Mouse (Mus musculus) cerebellum, adult 8-10 months (tissue): ENCODE measurements around the gene Zfp114.
A peak's percentile ranks its signal among the peaks of the same experiment; 100 is the strongest.

Experiments
- DNase-seq: peaks from one replicate; pipeline ENCODE4 v3.0.0; 2022

Gene Zfp114

DNA sequence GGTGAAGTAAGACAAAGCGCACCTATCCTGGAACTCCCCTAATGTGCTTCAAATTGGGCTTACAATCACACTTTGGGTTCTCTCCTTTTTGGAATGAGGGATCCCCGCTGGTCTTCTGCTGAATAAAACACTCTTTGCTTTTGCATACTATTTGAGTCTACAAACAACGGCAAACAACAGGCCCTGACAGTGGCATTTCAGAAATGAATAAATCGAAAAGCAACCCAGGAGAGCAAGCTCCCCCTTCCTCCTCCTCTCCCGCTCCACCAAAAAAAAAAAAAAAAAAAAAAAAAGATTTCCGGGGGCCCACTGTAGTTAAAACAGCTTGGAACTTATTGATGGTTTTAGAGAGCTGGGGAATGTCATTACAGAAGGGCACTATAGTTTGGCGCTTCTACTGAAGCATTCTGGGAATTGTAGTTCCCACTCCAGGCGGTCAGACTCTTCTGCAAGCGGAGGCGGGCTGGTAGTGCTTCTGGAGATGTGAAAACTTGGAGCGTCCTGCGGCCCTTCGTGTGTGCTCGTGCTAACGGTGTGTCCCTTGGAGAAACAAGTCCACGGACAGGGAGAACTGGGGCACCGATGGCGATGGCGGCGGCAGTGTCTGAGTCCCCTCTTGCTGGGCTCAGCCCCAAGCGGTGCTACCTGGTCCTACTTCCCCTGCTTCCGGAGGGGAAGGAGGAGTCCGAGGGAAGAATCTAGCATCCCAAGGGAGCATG, at the start of gene Zfp114:
TSS of gene Zfp114 (plus strand) at position 443 of the 719 bp plus-strand sequence.
- DNase-seq = peak; percentile 79

DNA sequence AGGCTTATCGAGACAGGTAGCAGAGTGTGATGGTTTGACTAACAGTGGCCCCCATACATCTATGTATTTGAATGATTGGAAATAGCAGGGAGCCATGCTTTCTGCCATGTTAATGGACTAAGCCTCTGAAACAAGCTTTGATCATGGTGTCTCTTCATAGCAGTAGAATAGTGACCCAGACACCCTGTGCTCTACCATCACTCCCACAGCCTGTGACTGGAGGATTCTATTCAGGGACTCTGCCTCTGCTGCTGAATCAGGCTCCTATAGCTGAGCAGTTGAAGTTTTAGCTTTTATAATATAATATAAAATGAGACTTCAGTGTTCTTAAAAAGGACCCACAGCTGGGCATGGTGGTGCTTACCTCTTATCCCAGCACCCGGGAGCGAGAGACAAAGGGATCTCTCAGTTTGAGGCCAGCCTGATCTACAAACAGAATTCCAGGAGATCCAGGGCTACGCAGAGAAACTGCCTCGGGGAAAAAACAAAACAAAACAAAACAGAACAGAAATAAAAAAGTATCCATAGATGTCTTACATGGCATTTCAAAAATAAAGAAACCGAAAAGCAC, 41.4 kb upstream of the Zfp114 start:
- DNase-seq = no peak

DNA sequence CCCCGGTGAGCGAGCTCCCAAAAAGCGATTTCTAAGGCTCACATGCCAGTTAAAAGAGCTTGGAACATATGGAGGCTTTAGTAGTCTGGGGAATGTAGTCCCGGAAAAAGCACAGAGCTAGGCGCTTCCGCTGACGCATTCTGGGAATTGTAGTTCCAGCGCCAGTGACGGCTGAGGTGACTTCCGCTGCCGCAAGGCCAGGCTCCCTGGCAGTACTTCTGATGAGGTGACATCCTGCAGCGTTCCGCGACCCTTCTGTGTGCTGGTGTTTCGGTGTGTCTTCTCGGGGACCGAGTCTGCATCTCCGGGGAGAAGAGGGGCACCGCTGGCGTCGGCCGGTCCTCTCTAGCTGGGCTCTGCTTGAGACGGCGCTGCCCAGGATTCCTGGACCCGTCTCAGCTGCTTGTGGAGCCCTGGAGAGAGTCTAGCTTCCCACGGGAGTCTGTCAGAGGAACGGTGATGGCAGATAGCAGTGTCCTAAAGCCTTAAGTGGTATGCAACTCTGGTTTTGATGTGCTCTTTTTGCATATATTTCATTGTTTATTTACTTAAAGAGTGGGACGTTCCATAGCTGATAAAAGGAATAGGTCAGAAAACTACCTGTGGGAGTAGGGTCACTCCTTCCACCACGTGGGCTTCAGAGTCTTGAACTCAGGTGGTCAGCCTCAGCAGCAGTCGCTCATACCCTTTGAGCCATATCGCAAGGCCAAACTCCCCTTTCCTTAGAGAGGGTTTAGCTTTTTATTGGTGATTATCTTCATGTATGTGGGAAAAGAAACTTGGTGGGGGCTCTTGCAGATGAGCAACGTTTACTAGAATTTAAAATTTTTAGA, 40.6 kb upstream of the Zfp114 start, which contains the start of gene Zfp235:
TSS of gene Zfp235 (plus strand) at position 174 of the 833 bp plus-strand sequence.
- peak; percentile 86 for DNase-seq

GRCm38 (mm10) chr7:24142566-24142965, 32.3 kb upstream of the Zfp114 start:
- DNase-seq = no peak

- no peak for DNase-seq
These were observed 21.6 kb upstream of the Zfp114 start for GRCm38 (mm10) chr7:24153272-24153671.

GRCm38 (mm10) chr7:24172191-24172590, 2.7 kb upstream of the Zfp114 start:
- no peak for DNase-seq

- DNase-seq = no peak
These were observed 464 bp downstream of the Zfp114 start for GRCm38 (mm10) chr7:24175337-24175711.

GRCm38 (mm10) chr7:24187611-24188010, 12.8 kb downstream of the Zfp114 start:
- DNase-seq = no peak

DNA sequence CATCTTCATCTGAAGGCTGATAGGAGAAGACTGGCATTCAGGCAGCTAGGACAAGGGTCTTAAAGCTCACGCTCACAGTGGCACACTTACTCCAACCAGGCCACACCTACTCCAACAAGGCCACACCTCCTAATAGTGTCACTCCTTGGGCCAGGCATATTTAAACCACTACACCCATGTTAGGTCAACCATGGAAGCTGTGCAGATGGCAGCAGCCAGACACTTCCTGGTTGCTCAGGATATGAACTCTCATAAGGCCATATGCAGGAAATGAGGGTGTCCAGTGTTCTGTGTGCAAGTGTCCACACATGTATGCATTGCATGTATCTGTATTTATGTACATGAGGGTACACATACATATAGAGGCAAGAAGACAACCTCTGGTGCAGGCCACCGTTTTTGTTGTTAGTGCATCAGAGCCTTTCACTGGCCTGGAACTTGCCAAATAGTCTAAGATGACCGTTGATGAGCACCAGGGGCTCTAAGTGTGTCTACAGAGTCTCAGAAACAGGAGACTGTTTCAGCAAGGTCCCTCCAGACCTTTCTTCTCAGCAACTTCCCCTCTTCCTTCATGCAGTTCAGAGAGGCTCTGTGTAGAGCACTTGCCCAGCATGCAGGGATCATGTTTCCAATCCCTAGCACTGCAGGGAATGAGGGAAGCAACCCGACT, 14.2 kb downstream of the Zfp114 start:
- DNase-seq = no peak

DNA sequence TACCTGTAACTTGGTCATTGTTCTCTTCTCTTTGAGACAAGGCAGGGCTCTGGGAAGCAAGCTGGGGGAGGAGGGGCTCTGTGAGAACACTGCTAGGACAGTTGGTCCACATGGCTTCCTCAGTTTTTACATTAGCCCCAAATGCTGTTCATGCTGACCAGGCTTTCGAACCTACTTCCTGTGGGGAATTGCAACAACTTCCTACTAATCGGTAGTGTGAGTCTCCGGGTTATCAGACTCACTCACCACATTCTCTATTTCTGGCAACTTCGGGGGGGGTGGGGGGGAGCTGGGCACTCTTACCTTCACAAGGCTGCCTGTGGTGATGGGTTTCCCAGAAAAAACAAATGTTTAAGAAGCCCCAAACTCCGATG, 14.7 kb downstream of the Zfp114 start:
- DNase-seq = no peak

DNA sequence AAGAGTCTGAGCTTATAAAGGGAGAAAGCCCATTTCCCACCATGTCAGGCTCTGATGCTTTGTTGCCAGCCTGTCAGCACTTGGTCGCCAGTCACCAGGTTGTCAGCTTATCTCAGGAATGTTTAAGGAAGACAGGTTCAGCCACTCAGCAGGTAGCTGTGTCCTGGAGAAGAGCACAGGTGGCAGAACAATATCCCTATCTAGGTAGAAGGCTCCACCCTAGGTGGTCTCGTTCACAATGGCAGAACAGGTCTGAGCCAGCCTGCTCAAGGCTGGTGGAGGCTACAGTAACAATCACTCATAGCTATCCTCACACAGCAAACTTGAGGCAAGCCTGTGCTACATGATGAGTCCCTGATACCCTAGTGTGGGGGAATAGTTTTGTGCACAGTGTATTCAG, 16.5 kb downstream of the Zfp114 start:
- no peak for DNase-seq

GRCm38 (mm10) chr7:24193157-24193556, 18.3 kb downstream of the Zfp114 start:
- DNase-seq = no peak

GRCm38 (mm10) chr7:24196961-24197360, 22.1 kb downstream of the Zfp114 start:
- no peak for DNase-seq

DNA sequence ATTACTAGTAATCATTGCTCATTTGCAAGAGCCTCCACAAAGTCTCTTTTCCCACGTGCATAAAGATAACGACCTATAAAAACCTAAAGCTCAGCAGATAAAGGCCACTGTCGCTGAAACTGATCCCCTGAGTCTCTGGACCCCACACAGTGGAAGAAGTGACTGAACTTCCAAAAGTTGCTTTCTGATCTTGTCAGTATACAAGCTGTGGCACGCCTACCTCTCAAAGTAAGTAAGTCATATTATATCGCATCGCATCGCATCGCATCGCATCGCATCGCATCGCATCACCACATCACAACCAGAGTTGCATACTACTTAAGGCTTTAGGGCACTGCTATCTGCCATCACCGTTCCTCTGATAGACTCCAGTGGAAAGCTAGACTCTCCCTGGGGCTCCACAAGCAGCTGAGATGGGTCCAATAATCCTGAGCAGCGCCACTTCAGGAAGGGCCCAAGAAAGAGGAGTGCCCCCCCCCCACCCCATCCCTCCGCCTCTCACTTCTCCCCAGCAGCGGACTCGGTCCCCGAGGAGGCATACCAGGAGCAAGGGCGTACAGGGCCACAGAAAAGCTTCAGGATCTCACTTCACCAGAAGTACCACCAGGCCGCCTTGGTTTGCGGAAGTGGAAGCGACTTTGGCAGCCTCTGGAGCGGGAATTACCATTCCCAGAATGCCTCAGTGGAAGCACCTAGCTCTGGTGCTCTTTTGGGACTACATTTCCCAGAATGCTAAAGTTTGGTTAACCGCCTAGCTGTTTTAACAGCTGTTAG, 32.8 kb downstream of the Zfp114 start:
- DNase-seq = peak; percentile 69

- no peak for DNase-seq
These were observed 33.5 kb downstream of the Zfp114 start for GRCm38 (mm10) chr7:24208282-24208886.

GRCm38 (mm10) chr7:24210296-24210695, 35.4 kb downstream of the Zfp114 start:
- DNase-seq = no peak

DNA sequence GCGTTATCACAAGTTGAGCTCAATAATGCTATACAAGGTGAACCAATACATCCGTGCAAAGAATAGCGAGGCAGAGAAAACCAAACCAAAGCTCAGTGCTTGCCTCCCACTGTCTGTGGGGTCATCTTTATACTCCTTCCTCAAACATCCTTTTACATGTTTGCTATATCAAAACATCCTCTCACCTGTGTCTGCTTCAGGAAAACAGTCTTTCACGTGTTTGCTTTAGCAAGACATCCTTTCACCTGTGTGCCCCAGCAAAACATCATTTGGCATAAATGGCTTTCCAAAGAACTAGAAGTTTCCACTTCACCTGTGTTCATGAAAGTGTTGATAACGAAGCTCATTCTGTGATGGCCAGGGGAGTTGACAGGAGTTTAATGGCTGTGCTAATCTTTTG, 36.5 kb downstream of the Zfp114 start, which contains the start of gene Zfp111:
TSS of gene Zfp111 (minus strand) at position 101 of the 400 bp plus-strand sequence.
- DNase-seq = no peak
